18 mouse cellular contexts compared by ENCODE assay signal in genomic region chr14:24874426-24875155, GRCm38 (mm10).
DNase-seq lines count a peak whose midpoint lies in the region; ATAC-seq lines count a peak whose summit lies in the region.
"Had no signal": no experiment of that assay in that cellular context is flagged by ENCODE, and none has a peak within 500 bp of the region (broad histone marks: within the 10 kb centered on the region; RNA-seq: fewer than 3 reads in every experiment).

No protein-coding gene starts in this region.

- no peaks in the 10 kb centered on the region for H3K36me3 ChIP-seq in hindbrain, embryonic 10.5 days
- H3K36me3 ChIP-seq in hindbrain, embryonic 11.5 days (ENCODE audit: control insufficient read depth, insufficient read depth, low read length): no peaks in the 10 kb centered on the region
- H3K36me3 ChIP-seq in forebrain, embryonic 14.5 days (ENCODE audit: control insufficient read depth, insufficient read depth, low read length): no peaks in the 10 kb centered on the region
- no peaks in the 10 kb centered on the region for H3K36me3 ChIP-seq in hindbrain, embryonic 16.5 days (ENCODE audit: control insufficient read depth, insufficient read depth, low read length)
- H3K36me3 ChIP-seq in midbrain, embryonic 16.5 days (ENCODE audit: control insufficient read depth, insufficient read depth, low read length): no peaks in the 10 kb centered on the region
- H3K36me3 ChIP-seq: limb, embryonic 15.5 days had no signal

- H3K9ac ChIP-seq in hindbrain, embryonic 11.5 days (ENCODE audit: low read depth, low read length): no peak overlapping the region
- no peak overlapping the region for H3K9ac ChIP-seq in forebrain, embryonic 14.5 days (ENCODE audit: low read length)
- H3K9ac ChIP-seq in hindbrain, embryonic 16.5 days (ENCODE audit: low read depth, low read length): peak overlapping the region; percentile 18; the same call in 1 of the 2 replicates
- H3K9ac ChIP-seq in midbrain, embryonic 16.5 days (ENCODE audit: low read depth, low read length): peak overlapping the region; percentile 44; the same call in 1 of the 2 replicates
- H3K9ac ChIP-seq: limb, embryonic 15.5 days had no signal

- no peak overlapping the region for H3K4me3 ChIP-seq in hindbrain, embryonic 10.5 days
- no peak overlapping the region for H3K4me3 ChIP-seq in hindbrain, embryonic 11.5 days (ENCODE audit: low read depth, low read length)
- H3K4me3 ChIP-seq in forebrain, embryonic 14.5 days (ENCODE audit: low read depth, low read length): no peak overlapping the region
- H3K4me3 ChIP-seq in hindbrain, embryonic 16.5 days (ENCODE audit: low read length): no peak overlapping the region
- H3K4me3 ChIP-seq in midbrain, embryonic 16.5 days (ENCODE audit: low read depth, low read length): no peak overlapping the region
- H3K4me3 ChIP-seq: erythroblast, embryonic 14.5 days; limb, embryonic 15.5 days had no signal

- H3K4me2 ChIP-seq in hindbrain, embryonic 11.5 days (replicated peaks; ENCODE audit: low read depth, low read length): no peak overlapping the region
- H3K4me2 ChIP-seq in forebrain, embryonic 14.5 days (ENCODE audit: low read length): no peak overlapping the region
- no peak overlapping the region for H3K4me2 ChIP-seq in hindbrain, embryonic 16.5 days (ENCODE audit: low read length)
- H3K4me2 ChIP-seq in midbrain, embryonic 16.5 days (ENCODE audit: low read length): no peak overlapping the region
- H3K4me2 ChIP-seq: heart, embryonic 11.5 days; limb, embryonic 15.5 days had no signal

- ATAC-seq in hindbrain, embryonic 11.5 days (ENCODE audit: low FRiP score): no peak
- peak; percentile 19; the same call in 1 of the 2 replicates for ATAC-seq in forebrain, embryonic 14.5 days
- no peak for ATAC-seq in hindbrain, embryonic 16.5 days
- no peak for ATAC-seq in midbrain, embryonic 16.5 days
- ATAC-seq in megakaryocyte, adult 5-6 weeks (ENCODE audit: poor library complexity, severe bottlenecking): no peak
- no peak for ATAC-seq in megakaryocyte-erythroid progenitor cell, adult 5-6 weeks (replicated peaks; ENCODE audit: low FRiP score, low TSS enrichment, poor library complexity, severe bottlenecking)
- ATAC-seq: intestine, embryonic 16.5 days had no signal

- peaks cover 26% of the 10 kb centered on the region for H3K4me1 ChIP-seq in hindbrain, embryonic 10.5 days (replicated peaks)
- H3K4me1 ChIP-seq in hindbrain, embryonic 11.5 days (replicated peaks; ENCODE audit: control insufficient read depth, insufficient read depth, low read length): no peaks in the 10 kb centered on the region; the same call in 1 of the 2 replicates
- peaks cover 12% of the 10 kb centered on the region for H3K4me1 ChIP-seq in forebrain, embryonic 14.5 days (ENCODE audit: control insufficient read depth, insufficient read depth, low read length)
- H3K4me1 ChIP-seq in hindbrain, embryonic 16.5 days (ENCODE audit: control insufficient read depth, insufficient read depth, low read depth, low read length): peaks cover 10% of the 10 kb centered on the region
- peaks cover 18% of the 10 kb centered on the region for H3K4me1 ChIP-seq in midbrain, embryonic 16.5 days (ENCODE audit: control insufficient read depth, insufficient read depth, low read length)

- 56% methylated on average over 12 of the region's 12 CpGs for WGBS in hindbrain, embryonic 10.5 days
- WGBS in hindbrain, embryonic 11.5 days: 54% methylated on average over 12 of the region's 12 CpGs
- 51% methylated on average over 12 of the region's 12 CpGs for WGBS in forebrain, embryonic 14.5 days
- 50% methylated on average over 12 of the region's 12 CpGs for WGBS in hindbrain, embryonic 16.5 days
- 48% methylated on average over 12 of the region's 12 CpGs for WGBS in midbrain, embryonic 16.5 days

- peak overlapping the region; percentile 41; the same call in 1 of the 2 replicates for H3K27ac ChIP-seq in hindbrain, embryonic 10.5 days
- no peak overlapping the region for H3K27ac ChIP-seq in hindbrain, embryonic 11.5 days (ENCODE audit: low read depth, low read length)
- peak overlapping the region; percentile 57; the same call in 1 of the 2 replicates for H3K27ac ChIP-seq in forebrain, embryonic 14.5 days (ENCODE audit: low read depth, low read length)
- peak overlapping the region; percentile 42 for H3K27ac ChIP-seq in hindbrain, embryonic 16.5 days (ENCODE audit: low read depth, low read length)
- peak overlapping the region; percentile 59 for H3K27ac ChIP-seq in midbrain, embryonic 16.5 days (ENCODE audit: low read length)
- H3K27ac ChIP-seq: limb, embryonic 15.5 days had no signal

- DNase-seq in hindbrain, embryonic 10.5 days (ENCODE audit: low spot score): no peak
- DNase-seq in hindbrain, embryonic 11.5 days (ENCODE audit: low spot score): no peak
- DNase-seq in forebrain, embryonic 14.5 days (ENCODE audit: low spot score): no peak
- DNase-seq in spleen, adult 18-20 months: no peak
- DNase-seq: adrenal gland, adult 2 months; gastrocnemius, postnatal 36 days; kidney, postnatal 14 days; lung, adult 18-20 months; thymus, adult 2 months had no signal

- peaks cover 3% of the 10 kb centered on the region; the same call in 1 of the 2 replicates for H3K27me3 ChIP-seq in hindbrain, embryonic 10.5 days (ENCODE audit: insufficient read depth, poor library complexity, severe bottlenecking)
- no peaks in the 10 kb centered on the region for H3K27me3 ChIP-seq in hindbrain, embryonic 11.5 days (ENCODE audit: control insufficient read depth, insufficient read depth, low read length)
- no peaks in the 10 kb centered on the region for H3K27me3 ChIP-seq in forebrain, embryonic 14.5 days (replicated peaks; ENCODE audit: control insufficient read depth, insufficient read depth, low read length)
- no peaks in the 10 kb centered on the region for H3K27me3 ChIP-seq in hindbrain, embryonic 16.5 days (replicated peaks; ENCODE audit: control insufficient read depth, insufficient read depth, low read length)
- H3K27me3 ChIP-seq in midbrain, embryonic 16.5 days (ENCODE audit: control insufficient read depth, insufficient read depth, low read depth, low read length): no peaks in the 10 kb centered on the region
- H3K27me3 ChIP-seq: CH12.LX; limb, embryonic 15.5 days had no signal

- H3K9me3 ChIP-seq in hindbrain, embryonic 10.5 days: no peaks in the 10 kb centered on the region
- H3K9me3 ChIP-seq in hindbrain, embryonic 11.5 days (ENCODE audit: control insufficient read depth, low read length): no peaks in the 10 kb centered on the region
- H3K9me3 ChIP-seq in forebrain, embryonic 14.5 days (replicated peaks; ENCODE audit: control insufficient read depth, low read length): no peaks in the 10 kb centered on the region
- H3K9me3 ChIP-seq in hindbrain, embryonic 16.5 days (ENCODE audit: control insufficient read depth, low read length): no peaks in the 10 kb centered on the region
- H3K9me3 ChIP-seq in midbrain, embryonic 16.5 days (replicated peaks; ENCODE audit: control insufficient read depth, low read length, poor library complexity, severe bottlenecking): no peaks in the 10 kb centered on the region
- H3K9me3 ChIP-seq: limb, embryonic 15.5 days had no signal

Comparison
In these comparisons a context has a peak if more than half of its experiments do, and no peak if none do; other contexts are left out.
1. H3K9ac ChIP-seq: peak in hindbrain, embryonic 16.5 days (single experiment) and midbrain, embryonic 16.5 days (single experiment); none in hindbrain, embryonic 11.5 days (single experiment) and forebrain, embryonic 14.5 days (single experiment).